Mouse (Mus musculus) mature B cell (primary cell): ENCODE data around the gene Ccdc162.

Experiments used
- in situ Hi-C: fragments of 300-500 bp; cut with MboI; formaldehyde crosslinking; loops from 2 replicates; pipeline ENCODE4 v1.14.3; 2019

Gene Ccdc162

GRCm38 (mm10) chr10:41578541-41578940, 137.9 kb downstream of the Ccdc162 start:
- in situ Hi-C loops: no loop called here

DNA sequence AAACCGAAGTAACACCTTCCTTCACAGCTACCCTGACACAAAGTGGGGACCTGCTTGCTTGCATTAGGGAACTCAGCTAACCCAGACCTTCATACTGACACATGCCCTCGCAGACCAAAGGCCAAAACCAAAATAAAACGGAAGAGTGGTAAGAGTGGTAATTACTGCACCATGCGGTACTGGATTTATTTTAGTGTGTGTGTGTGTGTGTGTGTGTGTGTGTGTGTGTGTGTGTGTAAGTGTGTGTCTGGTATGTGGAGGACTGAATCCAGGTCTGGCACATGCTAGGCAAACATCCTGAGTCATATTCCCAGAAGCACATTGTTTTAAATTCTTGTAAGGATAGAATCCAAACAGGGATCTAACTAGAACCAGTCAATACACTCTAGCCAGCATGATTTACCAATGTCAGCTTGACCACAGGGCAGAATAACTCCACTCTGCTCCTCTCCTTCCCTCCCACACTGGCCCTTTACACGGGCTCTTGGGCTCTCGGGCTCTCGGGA, 140.1 kb downstream of the Ccdc162 start:
- in situ Hi-C loops: no loop called here

DNA sequence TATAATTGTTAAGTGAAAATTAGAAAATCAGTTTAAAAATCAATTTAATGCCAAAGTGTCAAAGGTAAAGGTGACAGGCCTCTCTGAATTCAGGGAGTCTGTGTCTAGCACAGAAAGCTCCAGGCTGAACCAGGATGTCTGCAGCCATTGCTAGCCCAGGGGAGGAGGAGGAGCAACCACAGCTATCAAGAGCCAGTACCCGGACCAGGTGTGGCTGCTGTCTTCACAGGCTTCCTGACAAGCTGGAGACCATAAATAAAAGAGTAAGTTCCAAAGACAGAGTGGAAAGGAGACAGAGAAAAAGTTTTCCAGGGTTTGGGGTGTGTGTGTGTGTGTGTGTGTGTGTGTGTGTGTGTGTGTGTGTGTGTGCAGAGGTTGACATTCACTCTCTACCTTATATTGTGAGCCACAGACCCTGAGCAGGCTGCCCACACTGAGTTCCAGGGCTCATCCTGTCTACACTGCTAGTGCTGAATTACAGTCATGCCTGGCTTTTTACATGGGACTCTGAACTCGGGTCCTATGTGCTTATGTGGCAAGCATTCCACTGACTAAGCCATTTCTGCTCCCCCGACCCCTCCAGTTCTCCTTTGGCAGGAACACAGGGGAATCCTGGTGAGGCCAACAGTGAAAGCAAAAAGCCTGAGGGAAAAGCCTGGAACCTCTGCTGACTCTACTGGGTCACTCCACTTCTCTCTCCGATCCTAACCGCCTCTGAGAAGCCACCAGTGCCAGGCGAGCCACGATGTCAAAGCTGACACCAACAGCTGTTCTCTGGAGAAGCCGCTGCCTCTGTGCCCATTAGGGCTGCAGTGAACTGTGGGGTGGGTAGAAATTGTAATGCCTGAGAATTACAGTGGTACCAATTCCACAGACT, 140.7 kb downstream of the Ccdc162 start:
- in situ Hi-C loops: no loop called here

GRCm38 (mm10) chr10:41573190-41573589, 143.2 kb downstream of the Ccdc162 start:
- in situ Hi-C loops: no loop called here

- in situ Hi-C loops: no loop called here
Observed at GRCm38 (mm10) chr10:41572274-41572673, 144.2 kb downstream of the Ccdc162 start.

DNA sequence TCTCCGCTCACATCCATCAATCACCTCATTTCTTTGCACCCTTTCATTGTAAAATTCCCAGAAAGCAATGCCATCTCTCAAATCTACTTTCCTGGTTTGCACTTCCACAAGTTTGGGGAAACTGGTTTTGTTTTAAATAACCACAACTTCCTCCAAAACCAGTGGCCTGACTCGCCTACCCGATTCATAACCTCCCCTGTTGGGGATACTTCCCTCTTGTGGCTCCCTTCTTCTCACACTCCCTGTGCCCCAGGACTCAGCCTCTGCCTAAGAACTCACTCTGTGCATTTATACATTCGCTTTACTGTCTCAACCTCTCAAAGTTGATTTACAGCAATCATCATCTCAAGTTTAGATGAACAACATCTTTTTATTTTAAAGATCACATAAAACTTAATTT, 145.4 kb downstream of the Ccdc162 start:
- in situ Hi-C loops: no loop called here

GRCm38 (mm10) chr10:41568306-41568705, 148.1 kb downstream of the Ccdc162 start:
- in situ Hi-C loops: no loop called here

DNA sequence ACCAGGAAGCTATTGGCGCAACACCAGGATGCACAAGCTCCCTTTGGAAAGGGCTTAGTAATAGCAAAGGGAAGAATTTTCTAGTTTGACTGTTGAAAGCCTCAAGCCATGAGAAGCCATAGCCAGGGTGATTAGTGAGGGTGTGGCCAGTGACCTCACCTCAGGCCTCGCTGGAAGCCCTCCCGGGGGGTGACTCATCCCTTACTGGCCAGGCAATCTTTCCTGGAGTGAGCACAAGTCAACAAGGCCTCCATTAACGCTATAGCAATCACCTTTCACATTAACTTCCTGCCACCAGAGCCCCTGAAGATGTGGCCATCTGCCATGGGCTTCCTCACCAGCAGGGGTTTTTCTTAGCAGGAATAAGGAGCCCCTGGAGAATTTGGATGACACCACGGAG, 151.3 kb downstream of the Ccdc162 start:
- in situ Hi-C loops: no loop called here

GRCm38 (mm10) chr10:41561701-41562395, 154.6 kb downstream of the Ccdc162 start:
- in situ Hi-C loops: no loop called here

DNA sequence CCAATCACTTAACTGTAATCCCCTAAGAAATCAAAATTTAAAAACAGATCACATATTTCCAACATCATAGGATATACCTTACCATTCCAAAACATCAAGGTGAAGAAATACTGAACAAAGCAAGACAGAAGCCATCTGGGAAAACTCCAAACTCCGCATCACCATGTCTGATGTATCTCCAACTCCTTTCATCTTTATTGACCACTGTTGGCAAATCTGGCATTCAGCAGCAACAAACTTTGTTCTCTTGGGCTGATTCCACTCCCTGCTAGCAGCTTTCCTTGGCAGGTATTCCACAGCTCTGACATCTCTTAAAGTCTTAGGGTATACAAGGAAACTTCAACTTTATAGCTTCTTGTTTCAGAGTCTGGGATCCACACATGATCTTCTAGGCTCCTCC, 158.0 kb downstream of the Ccdc162 start:
- in situ Hi-C loops: no loop called here

- in situ Hi-C loops: no loop called here
Observed at GRCm38 (mm10) chr10:41555081-41555480, 161.4 kb downstream of the Ccdc162 start.

DNA sequence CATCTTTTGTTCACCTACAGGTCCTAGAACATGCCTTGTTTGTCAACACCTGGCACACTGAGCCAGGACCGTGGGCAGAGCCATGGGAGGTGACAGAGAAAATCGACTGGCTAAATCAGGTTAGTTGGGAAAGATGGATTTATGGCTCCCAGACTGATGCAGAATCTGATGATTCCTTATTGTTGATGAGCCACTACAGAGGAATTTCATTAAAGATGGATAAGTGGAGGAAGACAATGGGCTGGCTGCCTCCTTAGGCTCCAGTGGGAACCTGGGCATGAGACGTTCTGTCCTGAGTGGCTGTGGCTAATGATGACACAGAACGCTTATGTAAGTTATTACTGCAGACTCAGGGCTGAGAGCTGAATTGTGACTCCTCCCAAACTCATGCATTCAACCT, 162.7 kb downstream of the Ccdc162 start:
- in situ Hi-C loops: no loop called here

DNA sequence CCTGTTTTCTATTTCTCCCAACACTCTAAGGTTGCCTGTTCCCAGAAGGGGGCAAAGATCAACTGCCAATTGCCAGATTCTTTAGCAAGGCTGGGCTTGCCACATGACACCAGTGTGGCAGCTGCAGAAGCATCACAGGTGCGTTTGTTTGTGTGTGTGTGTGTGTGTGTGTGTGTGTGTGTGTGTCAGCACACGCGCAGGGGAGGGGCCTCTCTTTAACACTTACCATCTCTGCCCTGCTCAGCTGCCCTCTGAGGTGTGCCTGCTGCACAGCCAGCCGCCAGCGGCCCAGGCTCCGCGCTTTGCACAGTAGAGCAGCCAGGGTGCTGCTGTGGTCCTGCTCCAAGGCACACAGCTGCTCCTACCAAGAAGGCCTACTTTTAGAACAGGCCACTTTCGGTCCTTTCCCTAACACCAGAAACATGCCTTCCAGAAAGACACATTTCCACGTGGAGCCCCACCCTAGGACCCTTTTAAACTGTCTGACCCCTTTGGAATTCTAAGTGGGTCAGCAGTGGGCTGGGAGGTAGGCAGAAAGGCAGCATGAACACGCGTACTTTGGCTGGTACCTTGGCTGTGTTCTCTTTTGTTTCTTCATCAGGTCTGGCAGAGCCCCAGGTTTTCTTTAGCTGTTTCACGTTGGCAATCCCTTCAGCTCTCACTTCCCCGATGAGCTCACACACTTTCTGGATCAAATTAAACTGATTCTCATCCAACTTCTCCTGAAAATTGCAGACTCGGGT, 163.4 kb downstream of the Ccdc162 start:
- in situ Hi-C loops: no loop called here

GRCm38 (mm10) chr10:41552319-41552718, 164.1 kb downstream of the Ccdc162 start:
- in situ Hi-C loops: no loop called here

DNA sequence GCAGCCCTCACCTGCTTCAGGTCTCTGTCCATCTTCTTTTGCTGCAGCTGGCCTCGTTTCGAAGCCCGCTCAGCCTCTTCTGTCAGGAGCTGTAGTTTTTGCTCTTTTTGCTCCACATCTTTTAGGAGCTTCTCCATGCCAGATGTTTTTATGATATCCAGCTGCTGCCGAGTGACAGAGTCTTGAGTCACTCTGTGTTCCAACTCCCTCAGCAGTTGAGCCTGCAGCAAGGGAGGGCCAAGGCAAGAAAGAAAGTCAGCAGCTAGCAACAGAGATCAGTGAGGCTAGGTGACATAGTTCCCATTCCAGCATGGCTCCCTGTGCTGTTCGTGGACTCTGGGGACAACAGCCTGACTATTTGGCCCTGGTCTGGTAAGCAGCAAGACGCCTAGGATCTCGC, 165.7 kb downstream of the Ccdc162 start:
- in situ Hi-C loops: no loop called here

DNA sequence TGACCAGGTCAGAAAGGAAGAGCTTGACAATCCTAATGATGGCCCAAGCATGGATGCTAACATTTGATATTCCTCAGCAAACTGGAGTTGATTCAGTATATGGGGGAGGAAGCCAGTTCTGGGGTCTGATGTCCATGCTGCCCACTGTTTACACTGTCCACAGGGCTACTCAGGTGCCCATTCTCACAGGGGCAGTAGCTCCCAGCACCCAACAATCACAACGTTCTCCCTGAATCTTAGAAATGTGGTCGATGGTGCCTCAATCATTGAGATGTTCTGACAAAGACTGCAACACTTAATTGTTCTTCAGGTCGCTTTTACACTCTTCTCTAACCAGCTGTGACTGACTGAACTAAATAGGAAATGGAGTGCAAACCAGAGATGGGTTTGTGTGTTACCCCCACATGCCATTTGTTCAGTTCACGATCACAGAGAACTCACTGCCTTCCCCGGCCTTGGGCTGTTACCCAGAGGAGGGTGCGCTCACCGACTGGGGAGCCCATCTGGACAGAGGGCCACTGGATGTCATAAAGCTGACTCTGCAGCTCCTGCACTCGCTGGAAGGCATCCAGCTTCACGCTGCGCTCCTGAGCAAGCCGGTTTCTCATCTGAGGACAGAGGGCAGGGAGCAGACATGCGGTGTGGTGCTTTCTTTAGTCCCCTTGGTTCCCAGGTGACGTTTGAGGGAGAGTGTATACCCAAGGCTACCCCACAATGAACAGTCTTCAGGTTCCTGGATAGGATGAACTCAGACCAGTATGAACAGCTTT, 169.9 kb downstream of the Ccdc162 start:
- in situ Hi-C loops: no loop called here

GRCm38 (mm10) chr10:41545224-41545755, 171.1 kb downstream of the Ccdc162 start:
- in situ Hi-C loops: no loop called here

GRCm38 (mm10) chr10:41544481-41545190, 171.8 kb downstream of the Ccdc162 start:
- in situ Hi-C loops: no loop called here

- in situ Hi-C loops: no loop called here
Observed at GRCm38 (mm10) chr10:41543844-41544243, 172.6 kb downstream of the Ccdc162 start.

GRCm38 (mm10) chr10:41543439-41543838, 173.0 kb downstream of the Ccdc162 start:
- in situ Hi-C loops: no loop called here

GRCm38 (mm10) chr10:41542057-41542456, 174.4 kb downstream of the Ccdc162 start:
- in situ Hi-C loops: no loop called here
